Mouse (Mus musculus) small intestine, adult 2 months (tissue): ENCODE measurements at regions not wholly inside any gene's neighbourhood (a gene's known extent, or its start where the extent isn't known, plus 50 kb on each side); places are given as distances from the start of the nearest gene placed in this dataset.

Experiments
- H3K27ac ChIP-seq: fragments of 200-500 bp; 2 replicates; pipeline ENCODE4 v1.5.1; 2012; ENCODE audit warnings: low read depth, low read length, control low read depth, inconsistent platforms; ENCODE audit not compliant: insufficient read depth
- H3K27me3 ChIP-seq: fragments of 200-500 bp; 2 replicates; pipeline ENCODE4 v1.6.1; 2012; ENCODE audit warnings: mild to moderate bottlenecking, moderate library complexity, low read length, inconsistent platforms; ENCODE audit not compliant: control insufficient read depth, insufficient read depth
- H3K36me3 ChIP-seq: fragments of 200-500 bp; 2 replicates; pipeline ENCODE4 v1.6.1; 2012; ENCODE audit warnings: mild to moderate bottlenecking, low read length, control low read depth, inconsistent platforms; ENCODE audit not compliant: control insufficient read depth, insufficient read depth
- H3K4me1 ChIP-seq: fragments of 200-500 bp; 2 replicates; pipeline ENCODE4 v1.6.1; 2012; ENCODE audit warnings: low read length, inconsistent platforms, mixed read lengths; ENCODE audit not compliant: control insufficient read depth, insufficient read depth, insufficient read length
- H3K4me3 ChIP-seq: fragments of 200-500 bp; 2 replicates; pipeline ENCODE4 v1.5.1; 2012; ENCODE audit warnings: low read depth, mild to moderate bottlenecking, control low read depth, inconsistent platforms, low read length, moderate library complexity
- CTCF ChIP-seq: fragments of 200-500 bp; IDR thresholded peaks from 2 replicates; pipeline ENCODE4 v1.5.1; 2012; ENCODE audit warnings: low read depth, mild to moderate bottlenecking, control low read depth, inconsistent platforms, low read length, moderate library complexity, mixed read lengths; ENCODE audit not compliant: insufficient replicate concordance, insufficient read length; ENCODE audit errors: extremely low read depth
- POLR2A ChIP-seq: fragments of 200-500 bp; IDR thresholded peaks from 2 replicates; pipeline ENCODE4 v1.6.1; 2012; ENCODE audit warnings: low read depth, mild to moderate bottlenecking, control low read depth, inconsistent platforms, low read length, moderate library complexity
- WGBS: fragments of 180-500 bp; shearing (Covaris S2); methylation state at CpG from one replicate; pipeline ENCODE4 v1.1.7; 2018; 5-methylcytosine and 5-hydroxymethylcytosine counted together

- TF ChIP-seq POLR2A (no peak), CTCF (no peak)
- Histone ChIP-seq H3K27ac (no peak overlapping the region), H3K4me1 (no peaks in the 10 kb centered on the region), H3K36me3 (no peaks in the 10 kb centered on the region), H3K27me3 (no peaks in the 10 kb centered on the region), H3K4me3 (no peak overlapping the region)
- 70% methylated on average over 9 of the region's 9 CpGs for WGBS
These were observed 128.0 kb downstream of the Lrrc30 start for GRCm38 (mm10) chr17:67504502-67505033.

- H3K27ac ChIP-seq, result no peak overlapping the region
- no peaks in the 10 kb centered on the region for H3K36me3 ChIP-seq
- H3K27me3 ChIP-seq, result no peaks in the 10 kb centered on the region
- no peaks in the 10 kb centered on the region for H3K4me1 ChIP-seq
- TF ChIP-seq CTCF (no peak), POLR2A (no peak)
- no peak overlapping the region for H3K4me3 ChIP-seq
- 71% methylated on average over 6 of the region's 6 CpGs for WGBS
These were observed 129.2 kb downstream of the Lrrc30 start for GRCm38 (mm10) chr17:67503125-67503878.

DNA sequence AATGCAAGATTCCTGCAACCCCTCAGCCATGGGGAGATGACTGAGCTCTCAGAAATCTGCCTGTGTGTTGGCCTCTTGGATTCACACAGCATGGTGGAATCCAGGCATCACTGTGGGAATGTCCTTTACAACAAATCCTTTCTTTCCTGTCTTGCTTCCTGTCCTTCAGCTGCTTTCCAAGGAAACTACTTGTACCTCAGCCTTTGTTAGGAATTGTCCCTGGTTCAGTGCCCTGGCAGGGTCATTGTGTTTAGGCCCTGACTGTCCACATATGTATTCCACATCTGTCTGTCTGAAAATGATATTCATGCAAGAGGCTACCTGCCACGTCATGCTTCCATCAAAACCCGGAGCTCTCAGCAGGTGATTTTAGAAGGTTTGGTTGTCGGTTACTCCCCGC, 129.9 kb downstream of the Lrrc30 start:
- WGBS, result 82% methylated on average over 4 of the region's 4 CpGs
- Histone ChIP-seq H3K4me1 (no peaks in the 10 kb centered on the region), H3K4me3 (no peak overlapping the region), H3K27ac (no peak overlapping the region), H3K27me3 (no peaks in the 10 kb centered on the region), H3K36me3 (no peaks in the 10 kb centered on the region)
- TF ChIP-seq CTCF, result no peak
- no peak for TF ChIP-seq POLR2A

DNA sequence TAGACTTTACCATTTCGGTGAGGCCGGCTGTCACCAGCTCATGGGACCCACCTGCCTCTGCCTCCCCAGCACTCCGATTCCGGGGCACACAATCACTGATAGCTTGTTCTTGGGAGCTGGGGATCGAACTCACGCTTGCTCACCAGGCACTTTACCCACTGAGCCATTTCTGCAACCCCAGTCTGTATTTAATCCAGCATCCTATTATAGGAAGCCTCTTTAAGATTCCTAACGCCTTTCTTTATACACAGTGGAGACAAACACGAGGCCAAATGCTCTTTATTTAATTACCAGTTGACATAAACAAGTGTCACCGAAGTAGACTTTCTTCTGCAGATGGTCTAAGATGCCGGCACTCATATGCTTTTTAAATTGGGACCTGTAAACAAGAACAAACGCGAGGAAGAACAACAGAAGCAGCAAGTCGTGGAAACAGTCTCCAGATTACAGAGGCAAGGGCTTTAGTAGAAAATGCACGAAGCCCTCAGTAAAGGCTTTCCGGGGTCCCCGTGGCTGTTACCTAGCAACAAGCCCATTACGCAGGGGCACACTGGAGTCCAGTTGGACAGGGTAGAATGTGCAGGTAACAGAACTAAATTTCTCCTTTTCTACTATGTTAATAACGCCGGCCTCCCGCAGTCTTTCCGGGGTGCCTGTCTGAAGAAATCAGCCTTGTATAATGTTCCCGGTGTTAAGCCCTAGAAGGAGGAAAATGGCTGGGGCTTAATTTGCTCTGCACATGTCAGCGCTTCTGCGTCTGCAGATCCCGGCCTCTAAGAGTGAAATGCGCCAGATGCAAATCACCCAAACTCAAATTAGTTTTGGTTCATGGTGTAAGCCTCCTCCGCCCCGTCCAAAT, 132.5 kb downstream of the Lrrc30 start:
- 77% methylated on average over 28 of the region's 28 CpGs for WGBS
- TF ChIP-seq POLR2A (no peak), CTCF (no peak)

GRCm38 (mm10) chr17:67497380-67497779, 135.1 kb downstream of the Lrrc30 start:
- Histone ChIP-seq H3K27ac (no peak overlapping the region), H3K4me3 (no peak overlapping the region), H3K36me3 (no peaks in the 10 kb centered on the region), H3K4me1 (no peaks in the 10 kb centered on the region), H3K27me3 (no peaks in the 10 kb centered on the region)
- TF ChIP-seq CTCF (no peak), POLR2A (no peak)
- WGBS, result 74% methylated on average over 8 of the region's 8 CpGs

More for the DNA sequence above, 132.5 kb downstream of the Lrrc30 start:
- no peaks in the 10 kb centered on the region for H3K27me3 ChIP-seq
- no peak overlapping the region for H3K4me3 ChIP-seq
- H3K36me3 ChIP-seq, result no peaks in the 10 kb centered on the region
- H3K4me1 ChIP-seq, result no peaks in the 10 kb centered on the region
- no peak overlapping the region for H3K27ac ChIP-seq

GRCm38 (mm10) chr17:67480463-67480862, 126.2 kb upstream of the Ptprm start:
- 73% methylated on average over 5 of the region's 5 CpGs for WGBS
- Histone ChIP-seq H3K27me3 (no peaks in the 10 kb centered on the region), H3K4me3 (no peak overlapping the region), H3K4me1 (no peaks in the 10 kb centered on the region), H3K36me3 (no peaks in the 10 kb centered on the region), H3K27ac (no peak overlapping the region)
- TF ChIP-seq POLR2A (no peak), CTCF (no peak)

GRCm38 (mm10) chr17:67473137-67473536, 118.9 kb upstream of the Ptprm start:
- no peak overlapping the region for H3K4me3 ChIP-seq
- 10% methylated on average over 2 of the region's 2 CpGs for WGBS
- no peaks in the 10 kb centered on the region for H3K27me3 ChIP-seq
- TF ChIP-seq POLR2A (no peak), CTCF (peak; percentile 56; the same call in 1 of the 2 replicates)
- H3K27ac ChIP-seq, result no peak overlapping the region
- H3K4me1 ChIP-seq, result no peaks in the 10 kb centered on the region
- H3K36me3 ChIP-seq, result no peaks in the 10 kb centered on the region
